Mouse (Mus musculus) mammary gland, adult 2 months (tissue): ENCODE data around the gene Ang. TPM values are rescaled to one million over a fixed set of nuclear protein-coding genes. Genes with fewer than 3 reads are reported as not detected.

Source experiments
- polyA plus RNA-seq: library from polyadenylated mRNA; depleted of rRNA; stranded (reverse); fragments of >200 nt; gene quantifications from 2 replicates; pipeline ENCODE4 v1.2.3, GENCODE M21; 2012; ENCODE audit warnings: low replicate concordance; rRNA removed

Gene Ang
- polyA plus RNA-seq: 13.7 and 30.3 TPM in 2 replicates

GRCm38 (mm10) chr14:51090921-51091900 lies at the start of gene Ang, which contains the start of gene Rnase4:
Ang (plus strand) TSS chr14:51091150.
Rnase4 (plus strand) TSS chr14:51091077.

GRCm38 (mm10) chr14:51041769-51042168 lies 49.2 kb upstream of the Ang start, which contains the start of gene Rnase9:
Rnase9 (minus strand) TSS chr14:51041869.

GRCm38 (mm10) chr14:51050063-51050462 lies 40.9 kb upstream of the Ang start, which contains the start of gene Rnase11:
Rnase11 (minus strand) TSS chr14:51050163.

DNA sequence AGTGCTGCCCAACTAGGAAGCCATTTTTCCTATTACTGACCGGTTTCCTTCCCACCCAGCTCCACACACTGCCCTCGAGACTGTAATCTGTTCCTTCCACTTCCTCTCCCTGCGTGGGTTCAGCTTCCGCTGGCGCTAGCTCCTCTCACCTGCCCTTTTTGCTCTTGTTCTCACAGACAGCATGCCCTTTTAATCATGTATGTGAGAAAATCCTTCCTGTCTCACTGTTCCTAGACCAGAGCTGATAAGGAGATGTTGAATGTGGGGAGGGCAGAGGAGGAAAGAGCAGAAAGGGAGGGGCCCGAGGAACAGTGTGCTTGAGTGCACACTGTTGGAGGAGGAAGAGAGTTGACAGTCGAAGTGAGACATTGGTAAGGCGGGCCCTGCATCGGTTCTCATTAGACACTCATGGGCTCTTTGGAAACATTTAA lies 33.5 kb upstream of the Ang start, which contains the start of gene Rnase12:
TSS of gene Rnase12 (minus strand) at position 261 of the 431 bp plus-strand sequence.

GRCm38 (mm10) chr14:51074335-51074734 lies 16.6 kb upstream of the Ang start, which contains the start of gene Olfr750:
Olfr750 (minus strand) TSS chr14:51074435.

GRCm38 (mm10) chr14:51113916-51114560 lies 23.1 kb downstream of the Ang start, which contains the start of gene Eddm3b:
Eddm3b (plus strand) TSS chr14:51114426.

DNA sequence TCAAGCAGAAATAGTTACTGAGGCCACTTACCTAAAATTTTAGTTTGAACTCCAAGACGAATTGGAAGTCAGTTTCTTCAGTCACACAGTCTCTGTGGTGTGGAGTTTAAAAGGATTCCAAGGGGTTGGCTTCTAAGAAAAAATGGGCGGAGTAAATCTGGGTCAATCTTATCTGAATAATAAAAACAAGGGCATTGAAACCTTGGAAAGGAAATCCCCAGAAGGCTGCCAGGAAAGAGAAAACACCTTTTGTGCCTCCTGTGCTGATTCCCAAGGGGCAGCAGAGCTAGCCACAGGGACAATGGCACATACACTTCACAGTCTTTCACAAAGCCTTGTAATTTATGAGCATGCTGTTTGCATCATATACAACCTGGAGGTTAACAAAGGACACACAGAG lies 55.7 kb downstream of the Ang start, which contains the start of gene Rnase1:
TSS of gene Rnase1 (minus strand) at position 101 of the 400 bp plus-strand sequence.

Other genes with a start within 250 kb of the Ang start
- gene Tep1, start 220.6 kb upstream of the Ang start, polyA plus RNA-seq: 42.0 and 46.3 TPM in 2 replicates
- 2.2 and 24.0 TPM in 2 replicates for gene Klhl33, start 193.6 kb upstream of the Ang start, polyA plus RNA-seq
- 91.2 and 179 TPM in 2 replicates for gene Osgep, start 166.3 kb upstream of the Ang start, polyA plus RNA-seq
- gene Apex1, start 166.2 kb upstream of the Ang start, polyA plus RNA-seq: 32.1 and 70.1 TPM in 2 replicates
- gene Pip4p1, start 160.3 kb upstream of the Ang start, polyA plus RNA-seq: 100 and 139 TPM in 2 replicates
- 32.2 and 73.1 TPM in 2 replicates for gene Pnp, start 160.1 kb upstream of the Ang start, polyA plus RNA-seq
- gene Gm49342, start 146.6 kb upstream of the Ang start, polyA plus RNA-seq: 13.4 and 26.9 TPM in 2 replicates
- gene Pnp2, start 135.2 kb upstream of the Ang start, polyA plus RNA-seq: 1.5 and 3.5 TPM in 2 replicates
- 0.38 and 0.83 TPM in 2 replicates for gene Rnase10, start 83.4 kb upstream of the Ang start, polyA plus RNA-seq
- not detected in 2 replicates for gene Rnase9, start 49.3 kb upstream of the Ang start, polyA plus RNA-seq
- not detected in 2 replicates for gene Rnase11, start 41.0 kb upstream of the Ang start, polyA plus RNA-seq
- gene Rnase12, start 33.5 kb upstream of the Ang start, polyA plus RNA-seq: not detected in 2 replicates
- not detected in 2 replicates for gene Olfr750, start 16.7 kb upstream of the Ang start, polyA plus RNA-seq
- 251 and 590 TPM in 2 replicates for gene Rnase4, start 73 bp upstream of the Ang start, polyA plus RNA-seq
- gene Eddm3b, start 23.3 kb downstream of the Ang start, polyA plus RNA-seq: not detected in 2 replicates
- gene Rnase6, start 32.8 kb downstream of the Ang start, polyA plus RNA-seq: 32.8 and 44.9 TPM in 2 replicates
- gene Rnase1, start 55.6 kb downstream of the Ang start, polyA plus RNA-seq: 0.23 and 1.6 TPM in 2 replicates
- gene Rnase2b, start 71.1 kb downstream of the Ang start, polyA plus RNA-seq: 1.9 TPM in 1 of 2 replicates, not detected in the other
- not detected in 2 replicates for gene Ang2, start 108.0 kb downstream of the Ang start, polyA plus RNA-seq
- not detected in 2 replicates for gene Ear14, start 112.2 kb downstream of the Ang start, polyA plus RNA-seq
- gene Rnase2a, start 165.0 kb downstream of the Ang start, polyA plus RNA-seq: 0.20 TPM in 1 of 2 replicates, not detected in the other